Mouse (Mus musculus) forebrain, embryonic 15.5 days (tissue): ENCODE results near the gene Olfr155. TPM values are rescaled to one million over a fixed set of nuclear protein-coding genes. Genes with fewer than 3 reads are reported as not detected.
A peak's percentile ranks its signal among the peaks of the same experiment; 100 is the strongest.

Experiments
- ATAC-seq: fragments of 200-750 bp; cut with Nextera tagmentation; replicated peaks from 2 replicates; pipeline ENCODE4 v1.8.0; 2017; ENCODE audit warnings: mild to moderate bottlenecking, moderate TSS enrichment, moderate library complexity
- H3K27ac ChIP-seq: fragments of 300-500 bp; sonication (generic); replicated peaks from 2 replicates; pipeline ENCODE4 v1.5.1; 2015; ENCODE audit warnings: mild to moderate bottlenecking, inconsistent platforms
- H3K27me3 ChIP-seq: fragments of 300-500 bp; sonication (generic); 2 replicates; pipeline ENCODE4 v1.6.1; 2015; ENCODE audit warnings: inconsistent platforms
- H3K36me3 ChIP-seq: fragments of 300-500 bp; sonication (generic); 2 replicates; pipeline ENCODE4 v1.6.1; 2015; ENCODE audit warnings: mild to moderate bottlenecking, inconsistent platforms
- H3K4me1 ChIP-seq: fragments of 300-500 bp; sonication (generic); 2 replicates; pipeline ENCODE4 v1.6.1; 2015; ENCODE audit warnings: inconsistent platforms
- H3K4me2 ChIP-seq: fragments of 300-500 bp; sonication (generic); replicated peaks from 2 replicates; pipeline ENCODE4 v1.6.1; 2015; ENCODE audit warnings: mild to moderate bottlenecking, inconsistent platforms
- H3K4me3 ChIP-seq: fragments of 300-500 bp; sonication (generic); 2 replicates; pipeline ENCODE4 v1.5.1; 2015; ENCODE audit warnings: mild to moderate bottlenecking, inconsistent platforms
- H3K9ac ChIP-seq: fragments of 300-500 bp; sonication (generic); replicated peaks from 2 replicates; pipeline ENCODE4 v1.6.1; 2015; ENCODE audit warnings: mild to moderate bottlenecking, inconsistent platforms
- H3K9me3 ChIP-seq: fragments of 300-500 bp; sonication (generic); 2 replicates; pipeline ENCODE4 v1.6.1; 2016; ENCODE audit warnings: inconsistent platforms
- WGBS: fragments of 180-500 bp; shearing (Covaris S2); methylation state at CpG from one replicate; pipeline ENCODE4 v1.1.7; 2015; ENCODE audit warnings: mixed read lengths; 5-methylcytosine and 5-hydroxymethylcytosine counted together
- polyA plus RNA-seq: library from polyadenylated mRNA; unstranded; fragments of >200 nt; fragmentation: Nextera tagmentation; extraction: Ambion mirVana; gene quantifications from 2 replicates; pipeline ENCODE4 v1.2.1, GENCODE M21; 2015

The Olfr155 gene
- polyA plus RNA-seq, 1 experiment from 2014 or later: not detected

- WGBS: 67% methylated on average over 4 of the region's 4 CpGs
- Histone ChIP-seq H3K27me3 (no peaks in the 10 kb centered on the region), H3K4me3 (no peak overlapping the region), H3K9ac (no peak overlapping the region), H3K4me2 (no peak overlapping the region), H3K27ac (no peak overlapping the region), H3K9me3 (no peaks in the 10 kb centered on the region), H3K4me1 (no peaks in the 10 kb centered on the region), H3K36me3 (no peaks in the 10 kb centered on the region)
- ATAC-seq: no peak
Observed at GRCm38 (mm10) chr4:43863298-43863697, 11.9 kb downstream of the Olfr155 start.

GRCm38 (mm10) chr4:43869821-43870220 is 18.5 kb downstream of the Olfr155 start:
- H3K4me3 ChIP-seq: no peak overlapping the region
- no peaks in the 10 kb centered on the region; the same call in 1 of the 2 replicates for H3K9me3 ChIP-seq
- no peaks in the 10 kb centered on the region for H3K36me3 ChIP-seq
- 92% methylated on average over 10 of the region's 10 CpGs for WGBS
- H3K4me1 ChIP-seq: peaks cover 5% of the 10 kb centered on the region
- no peaks in the 10 kb centered on the region for H3K27me3 ChIP-seq
- no peak overlapping the region for H3K27ac ChIP-seq
- H3K9ac ChIP-seq: no peak overlapping the region
- no peak for ATAC-seq
- no peak overlapping the region for H3K4me2 ChIP-seq

- Histone ChIP-seq H3K27me3 (no peaks in the 10 kb centered on the region), H3K4me3 (peak overlapping the region; percentile 82; the same call in 1 of the 2 replicates), H3K4me2 (peak overlapping the region; percentile 89), H3K4me1 (peaks cover 26% of the 10 kb centered on the region), H3K9me3 (no peaks in the 10 kb centered on the region), H3K36me3 (no peaks in the 10 kb centered on the region), H3K27ac (0 out of 2 replicates have a peak overlapping the region, but pooled peaks have one; percentile 24), H3K9ac (peak overlapping the region; percentile 74; the same call in 1 of the 2 replicates)
- ATAC-seq: no peak
- 29% methylated on average over 7 of the region's 7 CpGs for WGBS
Observed at GRCm38 (mm10) chr4:43874501-43874900, 23.1 kb downstream of the Olfr155 start.

- no peaks in the 10 kb centered on the region for H3K9me3 ChIP-seq
- peaks cover 26% of the 10 kb centered on the region for H3K4me1 ChIP-seq
- peak; percentile 92 for ATAC-seq
- no peaks in the 10 kb centered on the region for H3K36me3 ChIP-seq
- WGBS: 0% methylated on average over 60 of the region's 73 CpGs
- H3K4me2 ChIP-seq: peak within 1 kb of the TSS; percentile 89
- no peaks in the 10 kb centered on the region for H3K27me3 ChIP-seq
- H3K27ac ChIP-seq: peak within 1 kb of the TSS; percentile 41; the same call in 1 of the 2 replicates
- H3K9ac ChIP-seq: peak within 1 kb of the TSS; percentile 74
- H3K4me3 ChIP-seq: peak within 1 kb of the TSS; percentile 82
Observed at GRCm38 (mm10) chr4:43875160-43875918, 24.0 kb downstream of the Olfr155 start, which contains the start of gene Reck. Reck (plus strand) TSS chr4:43875530.

- Histone ChIP-seq H3K4me1 (peaks cover 26% of the 10 kb centered on the region), H3K9me3 (no peaks in the 10 kb centered on the region), H3K36me3 (no peaks in the 10 kb centered on the region), H3K4me2 (peak overlapping the region; percentile 89), H3K9ac (peak overlapping the region; percentile 74), H3K27me3 (no peaks in the 10 kb centered on the region), H3K27ac (no peak overlapping the region; the same call in 1 of the 2 replicates), H3K4me3 (peak overlapping the region; percentile 82)
- ATAC-seq: peak; percentile 46
- WGBS: under 1% methylated on average over 20 of the region's 20 CpGs
Observed at GRCm38 (mm10) chr4:43875919-43876411, 24.6 kb downstream of the Olfr155 start.

GRCm38 (mm10) chr4:43877230-43877629 is 25.9 kb downstream of the Olfr155 start:
- peaks cover 26% of the 10 kb centered on the region for H3K4me1 ChIP-seq
- no peak overlapping the region for H3K9ac ChIP-seq
- ATAC-seq: no peak
- no peak overlapping the region for H3K27ac ChIP-seq
- WGBS: 95% methylated on average over 1 of the region's 1 CpGs
- H3K4me2 ChIP-seq: no peak overlapping the region
- H3K27me3 ChIP-seq: no peaks in the 10 kb centered on the region
- no peak overlapping the region for H3K4me3 ChIP-seq
- H3K36me3 ChIP-seq: no peaks in the 10 kb centered on the region
- H3K9me3 ChIP-seq: no peaks in the 10 kb centered on the region

- Histone ChIP-seq H3K36me3 (no peaks in the 10 kb centered on the region), H3K4me1 (peaks cover 26% of the 10 kb centered on the region), H3K9ac (0 out of 2 replicates have a peak overlapping the region, but pooled peaks have one; percentile 10), H3K4me2 (no peak overlapping the region), H3K27ac (no peak overlapping the region), H3K27me3 (no peaks in the 10 kb centered on the region), H3K9me3 (no peaks in the 10 kb centered on the region), H3K4me3 (no peak overlapping the region)
- ATAC-seq: no peak
- WGBS: 45% methylated on average over 5 of the region's 5 CpGs
Observed at GRCm38 (mm10) chr4:43878121-43878776, 26.9 kb downstream of the Olfr155 start.

- 79% methylated on average over 6 of the region's 6 CpGs for WGBS
- peaks cover 36% of the 10 kb centered on the region for H3K4me1 ChIP-seq
Observed at GRCm38 (mm10) chr4:43879566-43879965, 28.2 kb downstream of the Olfr155 start.

GRCm38 (mm10) chr4:43884196-43884595 is 32.8 kb downstream of the Olfr155 start:
- Histone ChIP-seq H3K4me1 (peaks cover 15% of the 10 kb centered on the region), H3K4me3 (no peak overlapping the region), H3K27ac (no peak overlapping the region), H3K4me2 (no peak overlapping the region), H3K9me3 (no peaks in the 10 kb centered on the region), H3K27me3 (no peaks in the 10 kb centered on the region), H3K9ac (no peak overlapping the region), H3K36me3 (no peaks in the 10 kb centered on the region)
- no peak for ATAC-seq
- WGBS: 23% methylated on average over 4 of the region's 4 CpGs

More at GRCm38 (mm10) chr4:43879566-43879965, 28.2 kb downstream of the Olfr155 start:
- Histone ChIP-seq H3K27ac (no peak overlapping the region), H3K9ac (no peak overlapping the region), H3K4me3 (no peak overlapping the region), H3K4me2 (no peak overlapping the region), H3K9me3 (no peaks in the 10 kb centered on the region), H3K27me3 (no peaks in the 10 kb centered on the region), H3K36me3 (no peaks in the 10 kb centered on the region)
- ATAC-seq: no peak

- Histone ChIP-seq H3K4me2 (no peak overlapping the region), H3K9me3 (no peaks in the 10 kb centered on the region), H3K36me3 (no peaks in the 10 kb centered on the region), H3K4me3 (no peak overlapping the region), H3K27ac (no peak overlapping the region), H3K9ac (no peak overlapping the region), H3K27me3 (no peaks in the 10 kb centered on the region), H3K4me1 (no peaks in the 10 kb centered on the region)
- WGBS: 88% methylated on average over 3 of the region's 3 CpGs
- ATAC-seq: no peak
Observed at GRCm38 (mm10) chr4:43891247-43891646, 39.9 kb downstream of the Olfr155 start.

GRCm38 (mm10) chr4:43897209-43897608 is 45.8 kb downstream of the Olfr155 start:
- H3K27ac ChIP-seq: no peak overlapping the region
- no peak overlapping the region for H3K4me2 ChIP-seq
- no peaks in the 10 kb centered on the region for H3K9me3 ChIP-seq
- no peaks in the 10 kb centered on the region for H3K27me3 ChIP-seq
- H3K9ac ChIP-seq: no peak overlapping the region
- H3K36me3 ChIP-seq: peaks cover 8% of the 10 kb centered on the region
- ATAC-seq: no peak
- H3K4me1 ChIP-seq: no peaks in the 10 kb centered on the region
- H3K4me3 ChIP-seq: no peak overlapping the region

- H3K36me3 ChIP-seq: peaks cover 11% of the 10 kb centered on the region
Observed at GRCm38 (mm10) chr4:43899197-43899596, 47.8 kb downstream of the Olfr155 start.

More at GRCm38 (mm10) chr4:43899197-43899596, 47.8 kb downstream of the Olfr155 start:
- no peak for ATAC-seq
- 81% methylated on average over 8 of the region's 8 CpGs for WGBS
- Histone ChIP-seq H3K27me3 (no peaks in the 10 kb centered on the region), H3K4me2 (no peak overlapping the region), H3K4me1 (no peaks in the 10 kb centered on the region), H3K9me3 (no peaks in the 10 kb centered on the region), H3K4me3 (no peak overlapping the region), H3K9ac (no peak overlapping the region), H3K27ac (no peak overlapping the region)
